Mouse (Mus musculus) olfactory bulb, adult 2 months (tissue): ENCODE results near the gene Mthfr.
"Not testable (repeated sequence)": the region's sequence is repeated elsewhere in the genome, so short reads cannot be mapped to it uniquely, and the experiment has no call there.

Experiments used
- CTCF ChIP-seq: fragments of 200-500 bp; IDR thresholded peaks from 2 replicates; pipeline ENCODE4 v1.5.1; 2012; ENCODE audit warnings: low read depth, mild to moderate bottlenecking, low read length, moderate library complexity; ENCODE audit not compliant: insufficient read depth
- POLR2A ChIP-seq: fragments of 200-500 bp; IDR thresholded peaks from 2 replicates; pipeline ENCODE4 v1.6.1; 2012; ENCODE audit warnings: mild to moderate bottlenecking, low read depth, low read length, moderate library complexity; ENCODE audit not compliant: insufficient read depth

- not testable (repeated sequence) for TF ChIP-seq CTCF, POLR2A
Observed at GRCm38 (mm10) chr4:148043327-148043726, 4.5 kb downstream of the Mthfr start.
